Mouse (Mus musculus): Measurements from ENCODE around the gene Clec2l. TPM values are rescaled to one million over a fixed set of nuclear protein-coding genes. Genes with fewer than 3 reads are reported as not detected.

Clec2l gene
- polyA plus RNA-seq, 1 experiment from 2014 or later, result 2.2 TPM

Other genes starting within 250 kb of the Clec2l start
- 18.6 and 27.2 TPM in 2 replicates for gene Ubn2, start 229.1 kb upstream of the Clec2l start, polyA plus RNA-seq (2016; fragmentation: Nextera tagmentation; extraction: Ambion mirVana)
- 129 and 134 TPM in 2 replicates for gene Fmc1, start 129.6 kb upstream of the Clec2l start, polyA plus RNA-seq (2016; fragmentation: Nextera tagmentation; extraction: Ambion mirVana)
- 39.2 and 46.7 TPM in 2 replicates for gene Luc7l2, start 111.7 kb upstream of the Clec2l start, polyA plus RNA-seq (2016; fragmentation: Nextera tagmentation; extraction: Ambion mirVana)
- gene Klrg2, start 25.8 kb upstream of the Clec2l start, polyA plus RNA-seq (2016; fragmentation: Nextera tagmentation; extraction: Ambion mirVana), result not detected in 2 replicates
- 1.5 and 1.8 TPM in 2 replicates for gene Tbxas1, start 212.3 kb downstream of the Clec2l start, polyA plus RNA-seq (2016; fragmentation: Nextera tagmentation; extraction: Ambion mirVana)
- 36.6 and 37.2 TPM in 2 replicates for gene Hipk2, start 213.1 kb downstream of the Clec2l start, polyA plus RNA-seq (2016; fragmentation: Nextera tagmentation; extraction: Ambion mirVana)

All from forebrain, embryonic 12.5 days (tissue).